Mouse (Mus musculus) cerebellum, adult 9-11 months (tissue): ENCODE data around the gene Arid3b.

Source experiments
- DNase-seq: peaks from one replicate; pipeline ENCODE4 v3.0.0; 2022

Gene Arid3b

GRCm38 (mm10) chr9:57829812-57830557, 6.6 kb downstream of the Arid3b start:
- DNase-seq: no peak

GRCm38 (mm10) chr9:57823397-57823796, 13.2 kb downstream of the Arid3b start:
- DNase-seq: no peak

GRCm38 (mm10) chr9:57822812-57823211, 13.8 kb downstream of the Arid3b start:
- DNase-seq: no peak

GRCm38 (mm10) chr9:57820186-57821080, 16.2 kb downstream of the Arid3b start:
- DNase-seq: no peak

GRCm38 (mm10) chr9:57817220-57817667, 19.3 kb downstream of the Arid3b start:
- no peak for DNase-seq

GRCm38 (mm10) chr9:57814866-57815265, 21.7 kb downstream of the Arid3b start:
- no peak for DNase-seq

- DNase-seq: no peak
These were observed 22.6 kb downstream of the Arid3b start for GRCm38 (mm10) chr9:57814014-57814413.

- no peak for DNase-seq
These were observed 24.5 kb downstream of the Arid3b start for GRCm38 (mm10) chr9:57811793-57812733.

- no peak for DNase-seq
These were observed 25.9 kb downstream of the Arid3b start for GRCm38 (mm10) chr9:57810691-57811090.

- DNase-seq: no peak
These were observed 27.8 kb downstream of the Arid3b start for GRCm38 (mm10) chr9:57808771-57809310.

GRCm38 (mm10) chr9:57807174-57807651, 29.4 kb downstream of the Arid3b start:
- no peak for DNase-seq

- no peak for DNase-seq
These were observed 30.5 kb downstream of the Arid3b start for GRCm38 (mm10) chr9:57806066-57806481.

GRCm38 (mm10) chr9:57805087-57805737, 31.4 kb downstream of the Arid3b start:
- DNase-seq: no peak

GRCm38 (mm10) chr9:57803839-57804238, 32.8 kb downstream of the Arid3b start:
- no peak for DNase-seq

GRCm38 (mm10) chr9:57803047-57803446, 33.5 kb downstream of the Arid3b start:
- DNase-seq: no peak

- no peak for DNase-seq
These were observed 36.1 kb downstream of the Arid3b start for GRCm38 (mm10) chr9:57800325-57800975.

GRCm38 (mm10) chr9:57798725-57799253, 37.8 kb downstream of the Arid3b start:
- no peak for DNase-seq

- DNase-seq: no peak
These were observed 39.1 kb downstream of the Arid3b start for GRCm38 (mm10) chr9:57797456-57797855.

GRCm38 (mm10) chr9:57789733-57790132, 46.9 kb downstream of the Arid3b start:
- DNase-seq: no peak

- DNase-seq: no peak
These were observed 53.9 kb downstream of the Arid3b start for GRCm38 (mm10) chr9:57782656-57783055.

GRCm38 (mm10) chr9:57775736-57776135, 60.9 kb downstream of the Arid3b start:
- DNase-seq: no peak
